Mouse (Mus musculus): ENCODE data around the gene 5830473C10Rik.
A peak's percentile ranks its signal among the peaks of the same experiment; 100 is the strongest.

5830473C10Rik gene

DNA sequence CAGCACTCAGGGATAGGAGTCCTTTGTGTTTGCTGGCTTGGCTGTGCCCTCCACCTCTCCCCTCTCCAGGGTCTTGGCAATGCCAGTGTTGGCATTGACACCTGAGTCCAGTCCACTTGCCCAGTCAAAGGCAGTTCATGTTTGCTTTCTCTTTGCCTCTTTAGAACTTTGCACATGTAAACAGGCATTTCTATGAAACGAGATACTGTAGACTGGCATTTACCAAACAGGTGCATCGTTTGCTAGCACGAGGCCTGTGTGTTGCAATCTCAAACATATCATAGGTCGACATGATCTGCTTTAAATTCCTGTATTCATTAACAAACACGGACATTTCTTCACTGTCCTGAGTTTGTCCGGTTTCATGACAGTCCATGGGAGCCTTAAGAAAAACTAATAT is at the start of gene 5830473C10Rik:
Gene 5830473C10Rik, plus strand, starts transcription at position 365 of the 400 bp plus-strand sequence.
- DNase-seq, result no peak

DNA sequence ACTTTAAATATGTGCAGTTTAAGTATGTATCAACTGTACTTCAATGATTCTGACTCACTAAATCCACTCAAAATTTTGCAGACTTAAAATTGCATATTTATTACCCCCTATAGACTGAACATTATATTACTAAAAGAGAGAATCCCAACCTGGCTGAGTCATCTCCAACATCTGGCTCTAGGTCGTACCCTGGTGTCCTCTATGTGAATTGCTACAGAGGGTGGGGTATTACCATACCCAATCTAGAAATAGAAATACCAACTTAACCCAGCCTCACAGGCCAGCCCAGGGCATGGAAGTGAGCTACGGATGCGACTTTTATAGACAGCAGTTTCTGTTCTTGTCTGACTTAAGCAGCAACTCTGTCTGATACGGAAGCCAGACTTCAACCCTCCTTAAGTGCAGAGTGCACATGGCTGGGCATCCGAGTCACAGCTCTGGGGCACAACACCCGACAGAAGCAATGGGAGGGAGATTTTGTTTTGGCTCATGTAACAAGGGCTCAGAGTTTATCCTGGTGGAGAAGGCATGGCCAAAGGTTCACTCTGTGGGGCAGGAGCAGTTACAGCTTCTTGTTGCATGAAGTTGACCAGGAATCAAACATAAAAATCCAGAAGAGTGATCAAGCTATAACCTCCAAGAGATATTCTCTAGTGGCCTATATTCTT is 48.5 kb upstream of the 5830473C10Rik start:
- DNase-seq, result no peak

DNA sequence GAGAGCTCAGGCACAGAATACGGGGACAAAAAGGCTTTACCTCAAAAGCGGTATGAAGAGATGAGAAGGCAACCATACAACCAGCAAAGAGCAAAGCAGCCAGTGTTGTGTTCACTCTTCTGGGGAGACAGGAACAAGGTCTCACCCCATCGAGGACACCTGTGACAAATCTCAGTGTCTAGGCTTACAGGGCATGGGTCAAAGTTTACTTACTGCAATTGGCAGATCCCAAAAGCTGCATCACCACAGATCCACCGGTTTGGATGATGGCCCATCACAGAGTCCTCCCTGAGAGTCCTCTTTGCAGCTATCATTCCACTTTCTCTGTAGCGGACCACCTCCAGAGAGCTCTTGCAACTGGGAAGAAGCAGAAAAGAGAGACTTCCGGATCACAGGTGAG is 45.3 kb upstream of the 5830473C10Rik start:
- no peak for DNase-seq

GRCm38 (mm10) chr5:90518356-90519100 is 42.4 kb upstream of the 5830473C10Rik start, which contains the start of gene Afm:
Afm (plus strand) TSS chr5:90518932.
- DNase-seq, result no peak

DNA sequence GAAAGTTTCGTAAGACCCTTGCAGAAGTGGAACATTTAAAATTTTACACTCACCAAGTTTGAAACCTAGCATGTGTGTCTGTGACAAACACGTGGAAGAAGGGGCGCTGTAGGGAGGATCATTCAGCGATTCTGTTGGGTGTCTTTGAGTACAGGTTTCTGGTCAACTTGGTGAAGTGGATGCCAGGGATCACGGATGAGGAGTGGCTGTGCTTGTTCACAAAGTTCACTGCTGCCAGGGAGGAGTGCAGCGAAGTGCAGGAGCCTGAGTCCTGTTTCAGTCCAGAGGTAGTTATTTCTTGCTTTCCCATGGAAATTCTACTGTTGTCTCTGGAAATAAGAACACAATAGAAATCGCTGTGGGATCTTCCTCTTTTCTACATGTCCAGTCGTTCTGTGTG is 9.7 kb upstream of the 5830473C10Rik start:
- no peak for DNase-seq

- DNase-seq, result no peak
Observed at GRCm38 (mm10) chr5:90556052-90556451, 4.9 kb upstream of the 5830473C10Rik start.

- DNase-seq, result no peak
Observed at GRCm38 (mm10) chr5:90561721-90562275, 891 bp downstream of the 5830473C10Rik start.

- no peak for DNase-seq
Observed at GRCm38 (mm10) chr5:90562880-90563279, 2.0 kb downstream of the 5830473C10Rik start.

DNA sequence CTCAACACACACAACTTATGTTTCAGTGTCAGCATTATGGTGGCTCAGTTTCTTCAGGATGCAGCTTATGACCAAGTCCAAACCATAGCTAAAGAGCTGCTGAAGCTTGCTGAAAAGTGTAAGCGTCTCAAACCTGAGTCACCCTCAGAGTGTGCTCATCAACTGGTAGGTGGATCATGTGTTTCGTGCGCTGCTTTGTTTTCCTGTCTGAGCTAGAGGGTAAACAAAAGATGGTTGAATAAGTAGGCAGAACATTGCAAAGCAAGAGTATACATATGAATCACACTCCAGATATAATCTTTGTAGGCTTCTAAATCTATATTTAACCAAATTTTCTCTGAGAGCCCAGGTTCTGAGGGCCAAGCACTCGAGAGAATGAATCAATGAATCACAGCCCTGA is 3.3 kb downstream of the 5830473C10Rik start:
- DNase-seq, result no peak

DNA sequence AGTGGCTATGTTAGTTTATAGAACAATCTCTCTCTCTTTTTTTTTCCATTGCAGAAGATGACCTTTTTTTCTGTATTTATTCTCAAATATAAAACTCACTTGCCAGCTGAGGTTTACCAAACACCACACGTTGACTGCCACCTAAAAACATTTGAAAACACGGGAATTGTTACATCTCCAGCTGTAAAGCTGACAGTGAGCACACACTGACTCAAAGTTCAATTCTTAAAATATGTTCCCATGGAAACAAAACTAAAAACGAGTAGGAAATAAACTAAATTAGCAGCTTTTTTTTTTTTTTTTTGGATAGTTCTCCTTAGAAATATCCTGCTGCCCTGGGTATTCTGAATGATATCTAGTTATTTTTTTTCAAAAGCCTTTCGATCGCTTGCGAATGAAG is 4.3 kb downstream of the 5830473C10Rik start:
- DNase-seq, result no peak

DNA sequence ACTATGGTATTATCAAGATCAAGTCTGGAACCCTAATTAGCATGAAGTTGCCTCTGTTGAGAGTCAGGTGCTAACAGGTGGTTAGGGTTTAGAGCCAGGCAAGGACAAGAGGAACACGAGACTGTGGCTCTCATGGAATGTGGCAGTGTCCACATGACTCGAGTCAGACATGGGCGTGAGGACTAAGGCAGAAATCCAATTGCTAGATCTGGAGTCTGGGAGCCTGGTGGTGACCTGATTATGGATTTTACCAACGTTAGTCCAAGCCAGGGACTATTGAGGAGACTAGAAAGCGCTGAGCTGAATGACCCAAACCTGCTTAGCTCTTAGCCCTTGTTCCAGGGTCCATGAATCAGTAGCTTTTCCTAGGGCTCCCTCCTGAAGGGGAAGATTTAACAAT is 6.9 kb downstream of the 5830473C10Rik start:
- DNase-seq, result no peak

DNA sequence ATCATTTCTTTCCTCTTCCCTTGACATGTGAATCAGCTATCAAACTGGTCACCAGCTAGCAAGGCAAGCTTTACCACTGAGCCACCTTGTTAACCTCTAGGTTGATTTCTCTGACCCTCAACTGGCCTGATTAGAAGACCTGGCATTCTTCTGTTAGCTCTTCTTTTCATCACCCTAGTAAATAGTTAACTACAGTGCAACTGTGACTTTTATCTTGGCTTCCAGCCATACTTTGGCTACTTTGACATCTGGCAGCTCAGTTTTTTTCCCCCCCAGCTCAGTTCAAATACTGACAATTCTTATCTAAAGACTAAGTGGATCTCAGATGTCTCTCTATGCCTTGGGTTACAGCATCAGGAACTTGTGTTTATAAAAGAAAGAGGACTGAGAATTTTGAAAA is 7.4 kb downstream of the 5830473C10Rik start:
- DNase-seq, result no peak

DNA sequence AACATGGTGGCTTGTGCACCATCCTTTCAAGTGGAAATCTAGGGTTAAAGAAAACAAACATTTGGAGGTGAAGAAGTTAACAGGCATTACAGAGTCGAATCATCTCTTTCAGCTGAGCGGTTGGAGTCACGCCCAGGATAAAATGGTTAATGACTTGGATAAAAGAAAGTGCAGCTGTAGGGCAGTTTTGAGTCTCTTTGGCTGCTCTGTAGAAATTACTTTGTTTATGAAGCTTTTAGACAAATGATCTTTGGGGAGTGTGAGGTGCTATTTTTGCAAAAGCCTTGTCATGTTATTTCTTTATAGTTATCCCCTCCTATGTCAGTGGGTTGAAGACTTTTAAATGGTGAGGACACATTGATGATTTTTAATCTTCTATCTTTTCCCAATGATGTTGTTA is 10.3 kb downstream of the 5830473C10Rik start:
- DNase-seq, result peak in 1 of 2 experiments; percentile 34

GRCm38 (mm10) chr5:90577751-90578150 is 16.8 kb downstream of the 5830473C10Rik start:
- peak in 1 of 2 experiments; percentile 38 for DNase-seq

- DNase-seq, result no peak
Observed at GRCm38 (mm10) chr5:90579556-90579955, 18.6 kb downstream of the 5830473C10Rik start.

GRCm38 (mm10) chr5:90582179-90582578 is 21.3 kb downstream of the 5830473C10Rik start:
- DNase-seq, result no peak

DNA sequence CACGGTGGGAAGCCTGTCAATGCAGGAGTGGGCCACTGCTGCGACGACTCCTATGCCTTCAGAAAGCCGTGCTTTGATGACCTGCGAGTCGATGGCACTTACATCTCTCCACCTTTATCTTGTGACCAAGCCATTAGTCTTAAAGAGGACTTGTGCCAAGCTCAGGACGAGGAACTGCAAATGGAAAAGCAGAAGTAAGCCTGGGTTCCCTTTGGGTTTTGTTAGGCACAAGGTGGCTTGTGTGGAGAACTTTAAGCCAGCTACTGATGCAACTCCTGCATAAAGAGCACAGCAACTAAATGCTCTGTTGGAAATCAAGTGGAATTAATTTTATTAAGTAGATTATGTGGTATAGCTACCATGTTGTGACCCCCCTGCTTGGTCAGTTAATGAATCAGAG is 23.9 kb downstream of the 5830473C10Rik start:
- no peak for DNase-seq

DNA sequence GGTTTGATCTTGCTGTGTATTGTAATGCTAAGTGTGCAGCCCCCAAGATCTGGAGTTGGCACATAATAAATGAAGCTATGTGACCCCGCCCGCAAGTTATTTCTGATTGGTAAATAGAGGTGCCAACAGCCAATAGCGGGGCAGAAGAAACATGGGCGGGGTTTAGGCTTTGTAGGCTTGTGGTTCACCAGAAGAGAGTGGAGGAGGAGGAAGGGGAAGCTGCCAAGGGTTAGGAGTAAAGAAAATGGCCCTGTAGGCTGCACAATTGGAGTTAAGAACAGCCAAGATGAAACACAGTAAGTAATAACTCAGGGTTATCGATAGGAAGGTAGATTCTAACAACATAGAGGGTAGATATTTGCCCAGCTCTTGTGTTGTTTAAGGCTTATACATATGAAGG is 25.6 kb downstream of the 5830473C10Rik start:
- no peak for DNase-seq

- no peak for DNase-seq
Observed at GRCm38 (mm10) chr5:90588104-90588503, 27.2 kb downstream of the 5830473C10Rik start.

- DNase-seq, result peak; percentile 48 to 75
Observed at GRCm38 (mm10) chr5:90588708-90589595, 28.0 kb downstream of the 5830473C10Rik start.

GRCm38 (mm10) chr5:90590676-90591075 is 29.8 kb downstream of the 5830473C10Rik start:
- DNase-seq, result no peak

DNA sequence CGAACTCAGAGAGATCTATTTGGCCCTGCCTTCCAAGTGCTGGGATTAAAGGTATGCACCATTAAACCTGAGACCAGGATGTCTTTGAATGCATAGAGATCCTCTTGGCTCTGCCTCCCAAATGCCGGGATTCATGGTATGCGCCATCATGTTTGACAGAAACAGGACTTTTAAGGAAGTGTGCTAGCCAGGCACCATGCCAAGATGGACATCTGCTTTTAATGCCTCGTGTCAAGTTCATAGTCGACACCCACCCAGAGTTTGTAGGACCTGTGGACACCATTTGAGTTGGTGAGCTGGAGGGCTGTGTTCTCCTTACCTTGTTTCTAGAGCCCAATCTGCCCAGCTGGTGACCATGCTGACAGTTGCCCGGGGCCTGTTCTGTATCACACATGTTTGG is 31.0 kb downstream of the 5830473C10Rik start:
- no peak for DNase-seq

DNA sequence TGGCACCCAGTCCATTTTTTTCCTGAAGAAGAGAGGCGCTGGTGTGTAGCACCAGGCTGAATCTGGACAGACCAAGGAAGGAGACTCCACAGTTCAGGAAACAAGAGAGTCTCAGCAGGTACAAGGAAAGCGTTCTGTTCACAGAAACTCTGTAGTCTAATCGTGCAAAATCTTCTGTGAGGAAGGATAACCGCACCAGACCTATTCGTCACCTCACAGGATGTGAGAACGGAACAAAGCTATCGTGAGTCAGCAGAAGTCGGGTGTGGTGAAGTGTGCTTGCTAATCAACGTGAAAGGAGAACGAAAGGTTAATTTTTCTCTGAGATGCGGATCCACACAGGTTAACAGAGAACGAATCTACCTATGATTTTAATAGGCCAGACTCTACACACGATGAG is 34.0 kb downstream of the 5830473C10Rik start:
- DNase-seq, result no peak
